Mouse (Mus musculus): Measurements from ENCODE around the gene Usp33.

Gene Usp33

GRCm38 (mm10) chr3:152342961-152343517 is 3.2 kb upstream of the Usp33 start:
- DNase-seq: no peak

GRCm38 (mm10) chr3:152346633-152347141 is 409 bp downstream of the Usp33 start:
- DNase-seq: no peak

- DNase-seq: no peak
These were observed 949 bp downstream of the Usp33 start for GRCm38 (mm10) chr3:152347227-152347626.

GRCm38 (mm10) chr3:152348011-152348830 is 1.9 kb downstream of the Usp33 start:
- DNase-seq: no peak

GRCm38 (mm10) chr3:152350431-152350830 is 4.2 kb downstream of the Usp33 start:
- no peak for DNase-seq

GRCm38 (mm10) chr3:152350966-152351365 is 4.7 kb downstream of the Usp33 start:
- no peak for DNase-seq

- no peak for DNase-seq
These were observed 6.0 kb downstream of the Usp33 start for GRCm38 (mm10) chr3:152352289-152352688.

GRCm38 (mm10) chr3:152353434-152354177 is 7.3 kb downstream of the Usp33 start:
- no peak for DNase-seq

- no peak for DNase-seq
These were observed 9.1 kb downstream of the Usp33 start for GRCm38 (mm10) chr3:152355361-152355760.

- DNase-seq: no peak
These were observed 10.5 kb downstream of the Usp33 start for GRCm38 (mm10) chr3:152356751-152357150.

GRCm38 (mm10) chr3:152359151-152359550 is 12.9 kb downstream of the Usp33 start:
- DNase-seq: no peak

- no peak for DNase-seq
These were observed 17.9 kb downstream of the Usp33 start for GRCm38 (mm10) chr3:152364181-152364580.

- no peak for DNase-seq
These were observed 29.8 kb downstream of the Usp33 start for GRCm38 (mm10) chr3:152376063-152376462.

- DNase-seq: no peak
These were observed 37.8 kb downstream of the Usp33 start for GRCm38 (mm10) chr3:152384106-152384505.

GRCm38 (mm10) chr3:152395350-152396277 is 49.3 kb downstream of the Usp33 start, which contains the start of gene Zzz3:
Zzz3 (plus strand) TSS chr3:152395473.
- peak; percentile 93 for DNase-seq

- DNase-seq: peak; percentile 97
These were observed 50.2 kb downstream of the Usp33 start for GRCm38 (mm10) chr3:152396278-152396987.

GRCm38 (mm10) chr3:152396988-152397314 is 50.7 kb downstream of the Usp33 start:
- no peak for DNase-seq

GRCm38 (mm10) chr3:152397335-152397940 is 51.2 kb downstream of the Usp33 start:
- DNase-seq: no peak

- DNase-seq: no peak
These were observed 54.2 kb downstream of the Usp33 start for GRCm38 (mm10) chr3:152400441-152400840.

- no peak for DNase-seq
These were observed 54.6 kb downstream of the Usp33 start for GRCm38 (mm10) chr3:152400875-152401274.

- DNase-seq: peak; percentile 54
These were observed 55.8 kb downstream of the Usp33 start for GRCm38 (mm10) chr3:152401964-152402670.

Measured in layer of hippocampus, adult 9-11 months (tissue).